Mouse (Mus musculus): ENCODE data around the gene Atxn7l1. TPM values are rescaled to one million over a fixed set of nuclear protein-coding genes. Genes with fewer than 3 reads are reported as not detected.
A peak's percentile ranks its signal among the peaks of the same experiment; 100 is the strongest.

Atxn7l1 gene
- 10 to 100 TPM; 63.2 to 64.8 TPM for total RNA-seq (2021)
- long read RNA-seq, experiment 1, transcript Atxn7l1-203 (4 exons, 1,675 nt) = major isoform, 13 of 18 reads
- long read RNA-seq, experiment 1, partial matches to known transcripts = 2 of 18 reads
- long read RNA-seq, experiment 1, other reads (novel, unspliced or antisense) = 2 of 18 reads
- long read RNA-seq, experiment 2, transcript Atxn7l1-203 (4 exons, 1,675 nt) = major isoform, 6 of 11 reads
- long read RNA-seq, experiment 2, partial matches to known transcripts = 3 of 11 reads
- long read RNA-seq, experiment 2, other reads (novel, unspliced or antisense) = 2 of 11 reads

- intact Hi-C loops (cut with DNase I) = loop anchor here (2.0 to 5.0 kb wide), 6 partner anchors 37 to 195 kb away; partner anchors contain the start of gene Sypl
- Histone ChIP-seq H3K27ac (peak within 1 kb of the TSS; percentile 93), H3K4me3 (peak within 1 kb of the TSS; percentile 89)
- no peak; the same call in none of the 2 replicates for TF ChIP-seq CTCF (IDR thresholded peaks at IDR 0.05)
- peak; percentile 91 to 95 for DNase-seq (ENCODE audit: extremely low spot score in 1 of 2, low spot score in 2 of 2)
Measured at GRCm38 (mm10) chr12:33147497-33148267, at the start of gene Atxn7l1. TSS of gene Atxn7l1 (plus strand) at chr12:33147693.

GRCm38 (mm10) chr12:33101627-33102026 lies 45.9 kb upstream of the Atxn7l1 start:
- Histone ChIP-seq H3K27ac (no peak overlapping the region), H3K4me3 (no peak overlapping the region)
- TF ChIP-seq CTCF (IDR thresholded peaks at IDR 0.05) = no peak
- intact Hi-C loops (cut with DNase I) = loop anchor here (5.0 kb wide), 1 partner anchor 39 kb away; no protein-coding TSS in a partner anchor
- DNase-seq (ENCODE audit: extremely low spot score in 1 of 2, low spot score in 2 of 2) = no peak

DNA sequence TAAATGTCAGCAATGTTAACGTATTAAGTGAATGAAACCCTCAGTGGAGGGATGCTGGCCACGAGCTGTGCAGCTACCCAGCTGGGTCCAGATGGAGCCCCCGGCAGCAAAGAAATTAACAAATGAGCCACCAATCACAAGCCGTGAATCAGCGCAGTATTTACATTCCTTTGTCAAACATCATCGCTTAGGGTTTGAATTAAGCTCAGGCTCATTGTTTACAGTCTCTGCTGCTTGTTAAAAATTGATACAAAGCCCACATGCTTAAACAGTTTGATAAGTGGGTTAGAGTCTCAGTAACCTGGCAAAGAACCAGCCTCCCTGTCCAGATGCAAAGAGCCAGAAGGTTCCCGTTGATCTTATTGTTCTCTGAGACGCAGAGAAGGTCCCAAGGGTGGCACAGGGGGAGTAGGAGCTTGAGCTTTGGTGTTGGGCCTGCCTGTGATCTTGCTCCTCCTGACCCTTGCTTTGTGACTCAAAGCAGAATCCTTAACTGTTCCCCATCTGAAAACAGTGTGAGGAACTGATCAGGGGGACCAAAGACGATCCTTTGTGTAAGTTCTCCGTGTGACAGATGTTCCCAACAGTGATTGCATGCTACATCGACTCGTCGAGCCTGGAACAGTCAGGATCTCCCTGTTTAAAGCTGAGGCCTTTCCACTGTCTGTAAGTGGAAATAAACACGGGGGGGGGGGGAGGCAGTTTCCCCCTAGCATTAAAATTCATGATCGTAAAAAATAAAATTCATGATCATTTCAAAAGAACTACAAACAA lies 45.0 kb upstream of the Atxn7l1 start:
- intact Hi-C loops (cut with DNase I) = loop anchor here (5.0 kb wide), 1 partner anchor 40 kb away; no protein-coding TSS in a partner anchor
- no peak for DNase-seq (ENCODE audit: extremely low spot score in 1 of 2, low spot score in 2 of 2)
- Histone ChIP-seq H3K4me3 (no peak overlapping the region), H3K27ac (no peak overlapping the region)
- TF ChIP-seq CTCF (IDR thresholded peaks at IDR 0.05) = no peak

- Histone ChIP-seq H3K4me3 (no peak overlapping the region), H3K27ac (no peak overlapping the region)
- DNase-seq (ENCODE audit: extremely low spot score in 1 of 2, low spot score in 2 of 2) = no peak
- intact Hi-C loops (cut with DNase I) = loop anchor here (2.0 kb wide), 1 partner anchor 185 kb away; no protein-coding TSS in a partner anchor
- no peak for TF ChIP-seq CTCF (IDR thresholded peaks at IDR 0.05)
Measured at GRCm38 (mm10) chr12:33105724-33106123, 41.8 kb upstream of the Atxn7l1 start.

- no peak for TF ChIP-seq CTCF (IDR thresholded peaks at IDR 0.05)
- intact Hi-C loops (cut with DNase I) = loop anchor here (2.0 kb wide), 1 partner anchor 186 kb away; no protein-coding TSS in a partner anchor
- Histone ChIP-seq H3K4me3 (no peak overlapping the region), H3K27ac (no peak overlapping the region)
- DNase-seq (ENCODE audit: extremely low spot score in 1 of 2, low spot score in 2 of 2) = no peak
Measured at GRCm38 (mm10) chr12:33106438-33107167, 40.9 kb upstream of the Atxn7l1 start.

DNA sequence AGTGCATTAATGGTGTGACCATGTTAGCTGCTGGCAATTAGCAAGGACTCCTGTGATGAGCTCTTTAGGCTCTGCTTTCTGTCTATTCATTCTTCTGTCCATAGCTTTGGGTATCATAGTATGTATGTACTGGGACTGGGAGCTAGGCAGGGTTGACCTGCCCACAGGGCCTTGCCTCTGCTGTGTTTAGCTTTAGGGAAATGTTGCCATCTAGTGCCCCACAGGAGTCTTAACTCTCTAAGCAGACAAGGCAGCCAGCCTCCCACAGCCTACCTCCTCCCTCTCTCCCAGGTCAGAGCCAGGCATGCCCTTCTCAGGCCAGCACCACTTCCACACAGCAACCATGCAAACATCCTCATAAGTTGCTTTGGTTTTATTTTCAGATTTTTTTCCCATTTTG lies 38.0 kb upstream of the Atxn7l1 start:
- H3K27ac ChIP-seq = no peak overlapping the region
- DNase-seq (ENCODE audit: extremely low spot score in 1 of 2, low spot score in 2 of 2) = no peak
- H3K4me3 ChIP-seq = no peak overlapping the region
- intact Hi-C loops (cut with DNase I) = loop anchor here (1.0 kb wide), 1 partner anchor 82 kb away; no protein-coding TSS in a partner anchor
- peak; percentile 74 for TF ChIP-seq CTCF (IDR thresholded peaks at IDR 0.05)

GRCm38 (mm10) chr12:33110894-33111471 lies 36.5 kb upstream of the Atxn7l1 start:
- Histone ChIP-seq H3K4me3 (no peak overlapping the region), H3K27ac (peak overlapping the region; percentile 36)
- no peak for TF ChIP-seq CTCF (IDR thresholded peaks at IDR 0.05)
- DNase-seq (ENCODE audit: extremely low spot score in 1 of 2, low spot score in 2 of 2) = no peak
- intact Hi-C loops (cut with DNase I) = loop anchor here (2.0 kb wide), 1 partner anchor 36 kb away; the partner anchor contains the start of gene Atxn7l1

GRCm38 (mm10) chr12:33118624-33119301 lies 28.7 kb upstream of the Atxn7l1 start:
- Histone ChIP-seq H3K27ac (no peak overlapping the region), H3K4me3 (no peak overlapping the region)
- intact Hi-C loops (cut with DNase I) = no loop called here
- DNase-seq (ENCODE audit: extremely low spot score in 1 of 2, low spot score in 2 of 2) = no peak
- TF ChIP-seq CTCF (IDR thresholded peaks at IDR 0.05) = no peak

- DNase-seq (ENCODE audit: extremely low spot score in 1 of 2, low spot score in 2 of 2) = no peak
- Histone ChIP-seq H3K27ac (no peak overlapping the region), H3K4me3 (no peak overlapping the region)
- TF ChIP-seq CTCF (IDR thresholded peaks at IDR 0.05) = no peak
- intact Hi-C loops (cut with DNase I) = no loop called here
Measured at GRCm38 (mm10) chr12:33125594-33126227, 21.8 kb upstream of the Atxn7l1 start.

GRCm38 (mm10) chr12:33126243-33126642 lies 21.2 kb upstream of the Atxn7l1 start:
- no peak for TF ChIP-seq CTCF (IDR thresholded peaks at IDR 0.05)
- Histone ChIP-seq H3K4me3 (no peak overlapping the region), H3K27ac (no peak overlapping the region)
- intact Hi-C loops (cut with DNase I) = no loop called here
- no peak for DNase-seq (ENCODE audit: extremely low spot score in 1 of 2, low spot score in 2 of 2)

Measured in left cerebral cortex, adult 2 months (tissue).